Mouse (Mus musculus) embryonic facial prominence, embryonic 10.5 days (tissue): Measurements from ENCODE around the gene Mpnd. TPM values are rescaled to one million over a fixed set of nuclear protein-coding genes. Genes with fewer than 3 reads are reported as not detected.
A peak's percentile ranks its signal among the peaks of the same experiment; 100 is the strongest.

Experiments
- DNase-seq: peaks from one replicate; pipeline ENCODE4 v3.0.0-alpha.2; 2017; ENCODE audit warnings: low spot score
- H3K27ac ChIP-seq: fragments of 300-500 bp; sonication (generic); replicated peaks from 2 replicates; pipeline ENCODE4 v1.5.1; 2016; ENCODE audit warnings: mild to moderate bottlenecking
- H3K27me3 ChIP-seq: fragments of 300-500 bp; sonication (generic); replicated peaks from 2 replicates; pipeline ENCODE4 v1.6.1; 2016; ENCODE audit warnings: low read depth, mild to moderate bottlenecking; ENCODE audit not compliant: poor library complexity, severe bottlenecking
- H3K36me3 ChIP-seq: fragments of 300-500 bp; sonication (generic); replicated peaks from 2 replicates; pipeline ENCODE4 v1.6.1; 2016; ENCODE audit warnings: mild to moderate bottlenecking, moderate library complexity
- H3K4me1 ChIP-seq: fragments of 300-500 bp; sonication (generic); 2 replicates; pipeline ENCODE4 v1.6.1; 2016
- H3K4me3 ChIP-seq: fragments of 300-500 bp; sonication (generic); 2 replicates; pipeline ENCODE4 v1.5.1; 2016; ENCODE audit warnings: mild to moderate bottlenecking, moderate library complexity
- H3K9me3 ChIP-seq: fragments of 300-500 bp; sonication (generic); 2 replicates; pipeline ENCODE4 v1.6.1; 2016; ENCODE audit warnings: mild to moderate bottlenecking
- WGBS: fragments of 180-500 bp; shearing (Covaris S2); methylation state at CpG from one replicate; pipeline ENCODE4 v1.1.7; 2016; 5-methylcytosine and 5-hydroxymethylcytosine counted together
- polyA plus RNA-seq: library from polyadenylated mRNA; unstranded; fragments of >200 nt; fragmentation: Nextera tagmentation; extraction: Ambion mirVana; gene quantifications from 2 replicates; pipeline ENCODE4 v1.2.1, GENCODE M21; 2016

Mpnd gene
- polyA plus RNA-seq, 1 experiment from 2014 or later = 135 TPM

- WGBS = under 1% methylated on average over 74 of the region's 74 CpGs
Observed at GRCm38 (mm10) chr17:56036176-56036900, 30.8 kb downstream of the Mpnd start, which contains the start of gene Sh3gl1. Gene Sh3gl1 (minus strand): TSS chr17:56036635.

GRCm38 (mm10) chr17:56036901-56037287, 31.4 kb downstream of the Mpnd start:
- 39% methylated on average over 13 of the region's 13 CpGs for WGBS
- Histone ChIP-seq H3K4me1 (peaks cover 46% of the 10 kb centered on the region), H3K36me3 (peaks cover 32% of the 10 kb centered on the region), H3K27me3 (no peaks in the 10 kb centered on the region), H3K9me3 (no peaks in the 10 kb centered on the region), H3K27ac (peak overlapping the region; percentile 95), H3K4me3 (peak overlapping the region; percentile 81)
- no peak for DNase-seq

More at GRCm38 (mm10) chr17:56036176-56036900, 30.8 kb downstream of the Mpnd start, which contains the start of gene Sh3gl1:
- peak; percentile 99 for DNase-seq
- H3K4me1 ChIP-seq = peaks cover 40% of the 10 kb centered on the region
- H3K27me3 ChIP-seq = no peaks in the 10 kb centered on the region
- H3K36me3 ChIP-seq = peaks cover 36% of the 10 kb centered on the region
- peak within 1 kb of the TSS; percentile 95 for H3K27ac ChIP-seq
- no peaks in the 10 kb centered on the region for H3K9me3 ChIP-seq
- peak within 1 kb of the TSS; percentile 81 for H3K4me3 ChIP-seq

- Histone ChIP-seq H3K4me3 (no peak overlapping the region), H3K36me3 (peaks cover 27% of the 10 kb centered on the region), H3K27me3 (no peaks in the 10 kb centered on the region), H3K27ac (no peak overlapping the region), H3K9me3 (no peaks in the 10 kb centered on the region), H3K4me1 (peaks cover 38% of the 10 kb centered on the region)
- 84% methylated on average over 8 of the region's 8 CpGs for WGBS
- DNase-seq = no peak
Observed at GRCm38 (mm10) chr17:56038583-56039261, 33.2 kb downstream of the Mpnd start.

- Histone ChIP-seq H3K36me3 (peaks cover 27% of the 10 kb centered on the region), H3K4me3 (peak overlapping the region; percentile 89)
- WGBS = 79% methylated on average over 4 of the region's 4 CpGs
Observed at GRCm38 (mm10) chr17:56039345-56039744, 33.8 kb downstream of the Mpnd start.

GRCm38 (mm10) chr17:56040030-56040856, 34.7 kb downstream of the Mpnd start, which contains the start of gene Chaf1a:
Gene Chaf1a (plus strand): TSS chr17:56040439.
- peak within 1 kb of the TSS; percentile 96 for H3K27ac ChIP-seq
- under 1% methylated on average over 68 of the region's 68 CpGs for WGBS
- peaks cover 29% of the 10 kb centered on the region for H3K36me3 ChIP-seq
- H3K4me3 ChIP-seq = peak within 1 kb of the TSS; percentile 89
- H3K9me3 ChIP-seq = no peaks in the 10 kb centered on the region
- DNase-seq = peak; percentile 97
- peaks cover 26% of the 10 kb centered on the region for H3K4me1 ChIP-seq
- H3K27me3 ChIP-seq = no peaks in the 10 kb centered on the region

More at GRCm38 (mm10) chr17:56039345-56039744, 33.8 kb downstream of the Mpnd start:
- Histone ChIP-seq H3K27me3 (no peaks in the 10 kb centered on the region), H3K4me1 (peaks cover 35% of the 10 kb centered on the region), H3K9me3 (no peaks in the 10 kb centered on the region), H3K27ac (peak overlapping the region; percentile 96; the same call in 1 of the 2 replicates)
- DNase-seq = no peak

GRCm38 (mm10) chr17:56040857-56041163, 35.3 kb downstream of the Mpnd start:
- no peaks in the 10 kb centered on the region for H3K27me3 ChIP-seq
- peak overlapping the region; percentile 96 for H3K27ac ChIP-seq
- peaks cover 34% of the 10 kb centered on the region for H3K36me3 ChIP-seq
- no peaks in the 10 kb centered on the region for H3K9me3 ChIP-seq
- H3K4me1 ChIP-seq = peaks cover 21% of the 10 kb centered on the region
- H3K4me3 ChIP-seq = peak overlapping the region; percentile 89
- 2% methylated on average over 12 of the region's 12 CpGs for whole genome bisulfite sequencing
- no peak for DNase-seq

GRCm38 (mm10) chr17:56051369-56051768, 45.9 kb downstream of the Mpnd start:
- Histone ChIP-seq H3K27ac (no peak overlapping the region), H3K27me3 (no peaks in the 10 kb centered on the region), H3K9me3 (no peaks in the 10 kb centered on the region), H3K36me3 (peaks cover 98% of the 10 kb centered on the region), H3K4me3 (no peak overlapping the region), H3K4me1 (0 out of 2 replicates have a peak, but pooled peaks cover 2% of the 10 kb centered on the region)
- WGBS = 86% methylated on average over 5 of the region's 5 CpGs
- DNase-seq = no peak

- Histone ChIP-seq H3K4me1 (0 out of 2 replicates have a peak, but pooled peaks cover 2% of the 10 kb centered on the region), H3K4me3 (no peak overlapping the region), H3K36me3 (peaks cover 98% of the 10 kb centered on the region), H3K9me3 (no peaks in the 10 kb centered on the region), H3K27ac (no peak overlapping the region), H3K27me3 (no peaks in the 10 kb centered on the region)
- no peak for DNase-seq
Observed at GRCm38 (mm10) chr17:56054938-56055337, 49.4 kb downstream of the Mpnd start.

- H3K27ac ChIP-seq = no peak overlapping the region
- H3K36me3 ChIP-seq = peaks cover 98% of the 10 kb centered on the region
- no peak overlapping the region for H3K4me3 ChIP-seq
- WGBS = 80% methylated on average over 4 of the region's 4 CpGs
- no peak for DNase-seq
- H3K27me3 ChIP-seq = no peaks in the 10 kb centered on the region
- no peaks in the 10 kb centered on the region for H3K9me3 ChIP-seq
- H3K4me1 ChIP-seq = 0 out of 2 replicates have a peak, but pooled peaks cover 2% of the 10 kb centered on the region
Observed at GRCm38 (mm10) chr17:56055945-56056678, 50.6 kb downstream of the Mpnd start.

GRCm38 (mm10) chr17:56057381-56058120, 52.0 kb downstream of the Mpnd start:
- no peaks in the 10 kb centered on the region for H3K27me3 ChIP-seq
- WGBS = 81% methylated on average over 11 of the region's 11 CpGs
- no peak for DNase-seq
- no peaks in the 10 kb centered on the region for H3K9me3 ChIP-seq
- H3K4me1 ChIP-seq = 0 out of 2 replicates have a peak, but pooled peaks cover 2% of the 10 kb centered on the region
- peaks cover 98% of the 10 kb centered on the region for H3K36me3 ChIP-seq
- no peak overlapping the region for H3K27ac ChIP-seq
- no peak overlapping the region for H3K4me3 ChIP-seq

GRCm38 (mm10) chr17:56062081-56062480, 56.6 kb downstream of the Mpnd start:
- Histone ChIP-seq H3K9me3 (no peaks in the 10 kb centered on the region), H3K4me3 (no peak overlapping the region), H3K36me3 (peaks cover 100% of the 10 kb centered on the region), H3K4me1 (no peaks in the 10 kb centered on the region), H3K27me3 (no peaks in the 10 kb centered on the region), H3K27ac (no peak overlapping the region)
- WGBS = 95% methylated on average over 7 of the region's 7 CpGs
- DNase-seq = no peak
